Mouse (Mus musculus) MEL (cell line): ENCODE measurements at regions not wholly inside any gene's neighbourhood (a gene's known extent, or its start where the extent isn't known, plus 50 kb on each side); places are given as distances from the start of the nearest gene placed in this dataset.
A peak's percentile ranks its signal among the peaks of the same experiment; 100 is the strongest.

ENCODE experiments used
- CTCF ChIP-seq, 3 experiments: IDR thresholded peaks in 2 of 3; conservative IDR thresholded peaks in 1 of 3; 2 replicates each; pipeline ENCODE4 v1.5.1; 2011 to 2012; ENCODE audit warnings: low read length in 3 of 3, low read depth in 2 of 3, mild to moderate bottlenecking in 2 of 3, improper control_type of control experiment in 1 of 3, inconsistent platforms in 1 of 3, mixed read lengths in 1 of 3, moderate library complexity in 1 of 3; ENCODE audit not compliant: control insufficient read depth in 1 of 3, insufficient read depth in 1 of 3, poor library complexity in 1 of 3, severe bottlenecking in 1 of 3
- E2F4 ChIP-seq: IDR thresholded peaks from 2 replicates; pipeline ENCODE4 v1.6.1; 2011; ENCODE audit warnings: low read depth, low read length, improper control_type of control experiment, borderline replicate concordance
- EP300 ChIP-seq, 2 experiments: IDR thresholded peaks; 2 replicates each; pipeline ENCODE4 v1.6.1; 2011; ENCODE audit warnings: improper control_type of control experiment in 2 of 2, low read length in 2 of 2, low read depth in 1 of 2, mild to moderate bottlenecking in 1 of 2
- GATA1 ChIP-seq: IDR thresholded peaks from 2 replicates; pipeline ENCODE4 v1.6.1; 2011; ENCODE audit warnings: low read depth, low read length, improper control_type of control experiment
- HCFC1 ChIP-seq: IDR thresholded peaks from 2 replicates; pipeline ENCODE4 v1.6.1; 2012; ENCODE audit warnings: low read depth, mild to moderate bottlenecking, inconsistent platforms, low read length, improper control_type of control experiment, moderate library complexity
- MAZ ChIP-seq: IDR thresholded peaks from 2 replicates; pipeline ENCODE4 v1.6.1; 2012; ENCODE audit warnings: low read depth, mild to moderate bottlenecking, inconsistent platforms, low read length, improper control_type of control experiment
- MXI1 ChIP-seq: IDR thresholded peaks from 2 replicates; pipeline ENCODE4 v1.6.1; 2011; ENCODE audit warnings: mild to moderate bottlenecking, low read depth, low read length, improper control_type of control experiment
- POLR2A ChIP-seq, 2 experiments: IDR thresholded peaks; 2 replicates each; pipeline ENCODE4 v1.6.1; 2011 to 2012; ENCODE audit warnings: low read length in 2 of 2, mild to moderate bottlenecking in 2 of 2, control low read depth in 1 of 2, improper control_type of control experiment in 1 of 2, low read depth in 1 of 2, moderate library complexity in 1 of 2; ENCODE audit not compliant: control insufficient read depth in 1 of 2, insufficient read depth in 1 of 2, poor library complexity in 1 of 2
- TCF12 ChIP-seq: IDR thresholded peaks from 2 replicates; pipeline ENCODE4 v1.6.1; 2014; ENCODE audit warnings: low read depth, mild to moderate bottlenecking, inconsistent platforms, low read length, improper control_type of control experiment, moderate library complexity
- ZC3H11A ChIP-seq: IDR thresholded peaks from 2 replicates; pipeline ENCODE4 v1.6.1; 2012; ENCODE audit warnings: low read depth, mild to moderate bottlenecking, inconsistent platforms, low read length, improper control_type of control experiment
- ZKSCAN1 ChIP-seq: IDR thresholded peaks from 2 replicates; pipeline ENCODE4 v1.6.1; 2012; ENCODE audit warnings: low read depth, mild to moderate bottlenecking, inconsistent platforms, low read length, improper control_type of control experiment, moderate library complexity
- ZMIZ1 ChIP-seq: IDR thresholded peaks from 2 replicates; pipeline ENCODE4 v1.6.1; 2012; ENCODE audit warnings: low read depth, mild to moderate bottlenecking, inconsistent platforms, low read length, improper control_type of control experiment, moderate library complexity

DNA sequence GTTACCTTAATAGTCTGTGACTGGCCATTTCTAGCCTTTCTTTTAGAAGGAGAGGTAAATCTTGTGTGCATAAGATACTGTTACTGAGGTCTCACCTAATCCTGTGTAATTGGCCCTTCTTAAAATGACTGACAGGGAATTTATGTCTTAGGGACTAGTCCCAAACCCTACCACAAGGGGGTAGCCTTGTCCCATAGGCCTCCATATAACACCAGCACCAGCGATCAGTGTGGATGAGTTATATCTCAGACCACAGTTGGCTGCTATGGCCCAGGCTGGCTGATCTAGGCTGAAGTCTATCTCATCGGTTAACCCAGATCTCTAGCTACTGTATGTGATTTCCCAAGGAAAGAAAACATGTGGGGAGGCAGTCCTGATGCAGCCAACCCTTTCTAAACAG is 63.2 kb upstream of the Ankrd1 start:
- TF ChIP-seq ZKSCAN1 (no peak), EP300 (IDR thresholded peaks at IDR 0.05; ENCODE audit: low read depth in 1 of 2, low read length in 2 of 2) (no peak), ZC3H11A (peak; percentile 49), TCF12 (no peak), MXI1 (no peak), HCFC1 (no peak), CTCF (IDR thresholded peaks at IDR 0.05 in 2 of 3, conservative IDR thresholded peaks at IDR 0.05 in 1 of 3; ENCODE audit: control insufficient read depth in 1 of 3, insufficient read depth in 1 of 3, low read depth in 2 of 3, low read length in 3 of 3, poor library complexity in 1 of 3, severe bottlenecking in 1 of 3) (peak; percentile 55 to 79 (median 58)), E2F4 (no peak), GATA1 (no peak), POLR2A (IDR thresholded peaks at IDR 0.05; ENCODE audit: control insufficient read depth in 1 of 2, insufficient read depth in 1 of 2, low read depth in 1 of 2, low read length in 2 of 2, poor library complexity in 1 of 2) (no peak), MAZ (no peak), ZMIZ1 (no peak)
